Mouse (Mus musculus) bone marrow macrophage, adult 2 months (primary cell): Measurements from ENCODE around the gene Efnb2. TPM values are rescaled to one million over a fixed set of nuclear protein-coding genes. Genes with fewer than 3 reads are reported as not detected.
A peak's percentile ranks its signal among the peaks of the same experiment; 100 is the strongest.

ENCODE experiments used
- H3K27ac ChIP-seq: 2 replicates; pipeline ENCODE4 v1.5.1; 2012; ENCODE audit warnings: low read depth, low read length; ENCODE audit not compliant: insufficient read depth
- H3K4me1 ChIP-seq: 2 replicates; pipeline ENCODE4 v1.6.1; 2012; ENCODE audit warnings: low read length; ENCODE audit not compliant: control insufficient read depth, insufficient read depth
- H3K4me3 ChIP-seq: 2 replicates; pipeline ENCODE4 v1.5.1; 2012; ENCODE audit warnings: mild to moderate bottlenecking, low read length, moderate library complexity; ENCODE audit not compliant: insufficient read depth
- CTCF ChIP-seq: IDR thresholded peaks from 2 replicates; pipeline ENCODE4 v1.5.1; 2012; ENCODE audit warnings: low read depth, mild to moderate bottlenecking, low read length, moderate library complexity
- POLR2A ChIP-seq: IDR thresholded peaks from 2 replicates; pipeline ENCODE4 v1.6.1; 2012; ENCODE audit warnings: mild to moderate bottlenecking, low read depth, low read length, borderline replicate concordance
- polyA plus RNA-seq: library from polyadenylated mRNA; stranded (reverse); fragments of >200 nt; gene quantifications from 2 replicates; pipeline ENCODE4 v1.2.4, GENCODE M21; 2012; ENCODE audit not compliant: missing spikeins, insufficient read depth, insufficient read length

The Efnb2 gene
- polyA plus RNA-seq, 1 experiment: 0.67 TPM

GRCm38 (mm10) chr8:8682697-8683096 is 21.7 kb upstream of the Efnb2 start:
- no peak overlapping the region for H3K4me3 ChIP-seq
- H3K27ac ChIP-seq: no peak overlapping the region
- TF ChIP-seq POLR2A (no peak), CTCF (no peak)
- peaks cover 16% of the 10 kb centered on the region for H3K4me1 ChIP-seq

DNA sequence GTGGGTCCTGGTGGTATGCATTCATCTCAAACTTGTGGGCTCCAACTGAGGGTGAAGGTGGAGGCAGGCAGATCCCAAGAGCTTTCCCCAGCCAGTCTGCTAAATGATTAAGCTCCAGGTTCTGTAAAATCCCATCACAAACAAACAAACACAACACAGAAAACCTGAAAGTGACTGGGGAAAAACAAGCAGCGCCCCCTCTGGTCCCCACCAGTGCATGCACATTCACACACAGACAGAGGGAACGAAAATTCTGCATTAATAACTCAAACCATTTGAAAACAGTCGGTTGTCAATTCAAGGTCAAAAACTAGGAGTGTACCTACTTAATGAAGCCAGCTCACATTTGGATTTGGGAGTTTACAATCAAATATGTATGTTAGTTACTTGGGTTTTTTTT is 17.2 kb upstream of the Efnb2 start:
- TF ChIP-seq CTCF (0 out of 2 replicates have a peak, but pooled peaks have one; percentile 18), POLR2A (no peak)
- Histone ChIP-seq H3K4me1 (no peaks in the 10 kb centered on the region), H3K27ac (no peak overlapping the region)

GRCm38 (mm10) chr8:8674864-8675263 is 13.8 kb upstream of the Efnb2 start:
- Histone ChIP-seq H3K4me3 (no peak overlapping the region), H3K27ac (no peak overlapping the region), H3K4me1 (no peaks in the 10 kb centered on the region)
- TF ChIP-seq CTCF (no peak), POLR2A (no peak)

More for the DNA sequence above, 17.2 kb upstream of the Efnb2 start:
- no peak overlapping the region for H3K4me3 ChIP-seq

DNA sequence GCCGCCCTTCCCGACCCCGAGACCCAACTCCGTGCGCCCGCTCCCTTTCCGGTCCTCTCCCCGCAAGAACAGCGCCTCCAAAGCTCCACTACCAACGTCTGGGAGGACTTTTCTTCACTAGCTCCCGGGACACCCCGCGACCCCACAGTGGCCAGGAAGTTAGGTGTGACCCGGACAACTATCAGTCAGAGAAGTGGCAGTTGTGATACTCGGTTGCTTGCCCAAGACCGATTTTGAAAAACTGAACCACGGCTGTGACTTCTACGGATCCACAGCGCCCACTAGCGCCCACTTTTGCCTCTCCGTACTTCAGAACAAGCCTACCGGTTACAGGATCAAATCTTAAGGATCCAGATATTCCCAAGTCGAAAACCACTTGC is 707 bp upstream of the Efnb2 start:
- Histone ChIP-seq H3K27ac (no peak overlapping the region), H3K4me1 (no peaks in the 10 kb centered on the region), H3K4me3 (peak overlapping the region; percentile 65)
- peak; percentile 81 for TF ChIP-seq CTCF
- no peak for TF ChIP-seq POLR2A

GRCm38 (mm10) chr8:8660307-8661098 is 539 bp downstream of the Efnb2 start:
- Histone ChIP-seq H3K4me1 (no peaks in the 10 kb centered on the region), H3K27ac (no peak overlapping the region), H3K4me3 (peak overlapping the region; percentile 65)
- no peak for TF ChIP-seq CTCF
- TF ChIP-seq POLR2A: no peak

DNA sequence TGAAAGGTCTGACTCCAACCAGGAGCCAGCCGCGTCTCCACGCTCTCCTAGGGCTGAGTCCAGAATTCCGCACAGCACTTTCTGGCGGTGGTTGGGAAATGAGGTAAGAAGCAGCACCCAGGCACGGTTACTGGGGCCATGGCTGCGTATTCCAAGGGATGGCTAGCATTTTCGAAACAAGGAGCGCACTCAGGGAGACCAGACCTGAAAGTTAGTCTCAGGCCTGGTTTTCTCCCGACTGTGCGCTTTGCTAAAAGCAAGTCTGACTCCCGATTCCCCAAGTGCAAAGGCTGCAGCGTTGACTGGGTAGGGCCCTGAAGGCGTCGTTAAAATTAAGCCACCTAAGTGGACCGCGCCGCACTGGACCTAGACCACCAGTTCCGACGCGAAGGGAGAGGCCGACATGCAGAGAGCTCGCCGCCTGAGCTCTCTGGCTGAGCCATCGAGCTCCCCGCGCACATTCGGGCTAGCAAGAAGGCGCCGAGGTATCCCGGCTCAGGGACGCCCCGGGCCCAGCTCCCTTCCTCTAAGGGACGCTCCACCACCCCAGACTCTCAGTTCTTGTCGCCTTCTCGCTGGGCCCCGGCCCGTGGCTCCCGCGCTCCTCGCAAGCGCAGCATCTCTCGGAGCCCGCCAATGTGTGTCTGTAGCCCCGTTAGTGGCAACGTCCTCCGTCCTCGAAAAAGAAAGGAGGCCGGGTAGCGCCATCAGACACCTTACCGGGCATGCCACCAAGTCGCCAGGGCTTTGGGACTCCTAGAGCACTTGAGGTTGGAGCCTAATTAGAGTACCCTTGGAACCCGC is 1.3 kb downstream of the Efnb2 start:
- H3K4me3 ChIP-seq: peak overlapping the region; percentile 65
- H3K27ac ChIP-seq: no peak overlapping the region
- H3K4me1 ChIP-seq: no peaks in the 10 kb centered on the region
- no peak for TF ChIP-seq CTCF
- TF ChIP-seq POLR2A: no peak

DNA sequence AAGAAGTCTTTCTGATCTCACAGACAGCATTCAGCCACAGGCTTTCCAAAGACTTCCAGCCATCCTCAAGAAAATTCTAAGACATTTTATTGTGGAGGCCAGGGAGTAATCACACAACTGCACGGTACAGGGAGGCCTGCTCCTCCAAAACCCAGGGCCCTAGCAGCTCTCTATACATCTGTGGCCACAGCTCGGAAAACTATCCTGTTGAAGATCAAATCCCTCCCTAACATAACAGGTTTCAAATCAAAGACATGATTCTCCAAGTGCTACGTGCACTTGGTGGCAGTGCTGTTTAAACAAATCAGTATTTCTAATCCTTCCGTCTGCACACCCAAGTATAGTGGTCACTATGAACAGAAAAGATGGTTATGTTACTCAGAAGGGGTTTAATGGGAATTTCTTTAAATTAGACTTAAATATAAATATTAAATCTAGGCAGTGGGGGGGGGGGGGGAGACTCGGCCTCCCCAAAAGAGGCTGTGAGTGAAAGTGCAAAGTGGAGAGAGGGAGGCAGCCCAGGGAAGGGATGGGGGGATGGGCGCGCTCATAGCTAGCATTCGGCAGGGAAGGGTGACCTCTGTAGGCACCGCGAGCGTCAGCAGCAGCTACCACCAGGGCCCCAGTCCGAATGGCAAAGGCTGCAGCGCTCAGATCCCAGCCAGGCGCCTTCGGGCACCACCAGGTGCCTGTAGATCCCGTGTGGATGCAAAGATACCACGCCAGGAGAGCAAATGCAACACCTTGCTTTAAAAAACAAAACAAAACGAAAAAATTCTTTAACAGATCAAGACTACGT is 2.4 kb downstream of the Efnb2 start:
- Histone ChIP-seq H3K4me1 (no peaks in the 10 kb centered on the region), H3K4me3 (no peak overlapping the region), H3K27ac (no peak overlapping the region)
- no peak for TF ChIP-seq CTCF
- no peak for TF ChIP-seq POLR2A

- TF ChIP-seq POLR2A: no peak
- TF ChIP-seq CTCF: no peak
- no peaks in the 10 kb centered on the region for H3K4me1 ChIP-seq
- no peak overlapping the region for H3K27ac ChIP-seq
- H3K4me3 ChIP-seq: no peak overlapping the region
These were observed 3.2 kb downstream of the Efnb2 start for GRCm38 (mm10) chr8:8657692-8658355.

DNA sequence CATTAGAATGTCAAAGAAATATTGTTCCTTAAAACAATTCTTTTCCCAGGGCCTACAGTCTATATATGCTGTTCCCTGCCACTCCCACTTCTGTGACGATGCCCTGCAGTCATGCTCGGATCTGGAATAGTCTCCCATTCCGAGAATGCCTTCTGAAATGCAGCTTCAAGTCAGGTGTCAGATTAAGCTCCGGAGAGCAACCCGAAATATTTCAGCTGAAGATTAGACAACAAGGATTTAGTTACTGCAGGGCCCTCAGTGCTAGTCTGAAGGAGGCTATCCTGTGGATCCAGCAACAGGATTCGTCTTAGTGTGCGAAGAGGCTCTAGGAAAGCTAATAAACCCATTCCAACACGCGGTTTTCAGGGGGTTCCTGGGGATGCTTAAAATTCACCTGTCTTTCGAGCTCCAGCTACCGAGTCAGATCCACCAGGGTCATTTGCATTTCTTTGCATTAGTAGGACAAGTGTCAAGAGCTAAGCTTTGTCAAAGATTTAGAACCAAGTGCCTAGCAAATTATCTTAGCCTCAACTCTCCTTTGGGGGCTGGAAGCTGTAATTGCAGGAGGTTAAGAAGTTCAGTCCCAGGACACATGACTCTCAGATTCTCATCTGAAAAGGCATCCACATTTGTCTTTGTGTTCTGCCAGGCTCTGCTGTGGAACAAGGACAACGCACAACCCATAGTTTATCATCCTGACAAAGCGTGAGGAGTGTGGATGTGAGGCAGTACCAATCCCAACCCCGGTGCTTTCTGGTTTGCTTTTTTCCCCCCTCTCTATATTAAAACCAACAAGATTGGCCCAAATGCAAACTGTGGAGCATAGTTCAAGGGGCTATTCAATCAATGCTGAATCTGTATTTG is 4.2 kb downstream of the Efnb2 start:
- no peak overlapping the region for H3K27ac ChIP-seq
- no peak for TF ChIP-seq CTCF
- no peak for TF ChIP-seq POLR2A
- no peaks in the 10 kb centered on the region for H3K4me1 ChIP-seq
- H3K4me3 ChIP-seq: no peak overlapping the region
